Mouse (Mus musculus) G1E (cell line): ENCODE results near the gene Klhl21.

Experiments
- CTCF ChIP-seq: IDR thresholded peaks from 2 replicates; pipeline ENCODE4 v1.5.1; 2012; ENCODE audit warnings: low read depth, low read length, inconsistent platforms, mixed read lengths
- GATA1 ChIP-seq: IDR thresholded peaks from 2 replicates; pipeline ENCODE4 v1.6.1; 2012; ENCODE audit warnings: borderline replicate concordance, low read length, inconsistent platforms, mixed read lengths
- TAL1 ChIP-seq: conservative IDR thresholded peaks from 2 replicates; pipeline ENCODE4 v1.6.1; 2012; ENCODE audit warnings: low read depth, low read length, inconsistent platforms, mixed read lengths

GRCm38 (mm10) chr4:151959849-151960512 is 48.6 kb upstream of the Klhl21 start:
- no peak for TF ChIP-seq GATA1
- no peak for TF ChIP-seq CTCF
- TF ChIP-seq TAL1 = no peak; the same call in 1 of the 2 replicates
